Mouse (Mus musculus) CH12.LX (cell line): ENCODE measurements around the gene Cdk14. TPM values are rescaled to one million over a fixed set of nuclear protein-coding genes. Genes with fewer than 3 reads are reported as not detected.

ENCODE experiments used
- DNase-seq: peaks from one replicate; pipeline ENCODE4 v3.0.0-alpha.2; 2013; ENCODE audit errors: extremely low read depth
- H3K27ac ChIP-seq: 2 replicates; pipeline ENCODE4 v1.5.1; 2012; ENCODE audit warnings: low read depth, mild to moderate bottlenecking, control low read depth, moderate library complexity; ENCODE audit not compliant: insufficient read depth
- H3K27me3 ChIP-seq: replicated peaks from 2 replicates; pipeline ENCODE3; 2012; ENCODE audit warnings: inconsistent platforms
- H3K36me3 ChIP-seq, 2 experiments: replicated peaks in 1 of 2; 2 replicates each; pipeline versions ENCODE3 to v1.6.1; 2012; ENCODE audit warnings: inconsistent platforms in 1 of 2, low read length in 1 of 2, mild to moderate bottlenecking in 1 of 2, mixed read lengths in 1 of 2, moderate library complexity in 1 of 2; ENCODE audit not compliant: control insufficient read depth in 1 of 2, insufficient read depth in 1 of 2
- H3K4me1 ChIP-seq, 2 experiments: 2 replicates each; pipeline ENCODE4 v1.6.1; 2012; ENCODE audit warnings: inconsistent platforms in 1 of 2, moderate library complexity in 1 of 2; ENCODE audit not compliant: insufficient read depth in 2 of 2, control insufficient read depth in 1 of 2
- H3K4me2 ChIP-seq: 2 replicates; pipeline ENCODE4 v1.6.1; 2012; ENCODE audit warnings: low read depth, mild to moderate bottlenecking, control low read depth; ENCODE audit not compliant: poor library complexity, insufficient read depth, severe bottlenecking
- H3K4me3 ChIP-seq, 3 experiments: fragments of 150-350 bp in 1 of 3; sonication (generic) in 1 of 3; replicated peaks in 1 of 3; 2 replicates each; pipeline versions ENCODE3 to v1.5.1; 2011 to 2012; ENCODE audit warnings: low read depth in 2 of 3, low read length in 2 of 3, mild to moderate bottlenecking in 2 of 3, moderate library complexity in 2 of 3, control low read depth in 1 of 3, improper control_type of control experiment in 1 of 3, inconsistent platforms in 1 of 3, mixed read lengths in 1 of 3; ENCODE audit not compliant: poor library complexity in 1 of 3
- H3K79me2 ChIP-seq: replicated peaks from 2 replicates; pipeline ENCODE4 v1.6.1; 2012; ENCODE audit warnings: mild to moderate bottlenecking, moderate library complexity; ENCODE audit not compliant: control insufficient read depth, poor library complexity, insufficient read depth, severe bottlenecking; ENCODE audit errors: extremely low read depth
- H3K9ac ChIP-seq: 2 replicates; pipeline ENCODE4 v1.6.1; 2012; ENCODE audit warnings: low read depth, mild to moderate bottlenecking, control low read depth, moderate library complexity; ENCODE audit not compliant: insufficient read depth
- H3K9me3 ChIP-seq: replicated peaks from 2 replicates; pipeline ENCODE3; 2012; ENCODE audit warnings: low read length, inconsistent platforms, mixed read lengths
- BHLHE40 ChIP-seq: IDR thresholded peaks from 2 replicates; pipeline ENCODE4 v1.6.1; 2011; ENCODE audit warnings: mild to moderate bottlenecking, low read depth, low read length, improper control_type of control experiment
- CHD1 ChIP-seq: IDR thresholded peaks from 2 replicates; pipeline ENCODE4 v1.6.1; 2012; ENCODE audit warnings: low read depth, low read length, improper control_type of control experiment, inconsistent platforms
- CHD2 ChIP-seq: IDR thresholded peaks from 2 replicates; pipeline ENCODE4 v1.6.1; 2011; ENCODE audit warnings: low read length, improper control_type of control experiment
- CTCF ChIP-seq, 2 experiments: IDR thresholded peaks in 1 of 2; conservative IDR thresholded peaks in 1 of 2; 2 replicates each; pipeline ENCODE4 v1.5.1; 2011 to 2012; ENCODE audit warnings: low read depth in 2 of 2, low read length in 2 of 2, improper control_type of control experiment in 1 of 2, inconsistent platforms in 1 of 2, mild to moderate bottlenecking in 1 of 2, moderate library complexity in 1 of 2
- E2F4 ChIP-seq: IDR thresholded peaks from 2 replicates; pipeline ENCODE4 v1.6.1; 2011; ENCODE audit warnings: low read depth, low read length, improper control_type of control experiment; ENCODE audit not compliant: insufficient replicate concordance
- ELF1 ChIP-seq: IDR thresholded peaks from 2 replicates; pipeline ENCODE4 v1.6.1; 2014; ENCODE audit warnings: low read depth, mild to moderate bottlenecking, inconsistent platforms, low read length, improper control_type of control experiment
- EP300 ChIP-seq: IDR thresholded peaks from 2 replicates; pipeline ENCODE4 v1.6.1; 2011; ENCODE audit warnings: low read length, improper control_type of control experiment
- ETS1 ChIP-seq: conservative IDR thresholded peaks from 2 replicates; pipeline ENCODE4 v1.6.1; 2012; ENCODE audit warnings: low read depth, mild to moderate bottlenecking, inconsistent platforms, low read length, improper control_type of control experiment, moderate library complexity
- GABPA ChIP-seq: IDR thresholded peaks from 2 replicates; pipeline ENCODE4 v1.6.1; 2012; ENCODE audit warnings: low read depth, low read length, improper control_type of control experiment, inconsistent platforms; ENCODE audit not compliant: insufficient replicate concordance
- HCFC1 ChIP-seq: IDR thresholded peaks from 2 replicates; pipeline ENCODE4 v1.6.1; 2012; ENCODE audit warnings: low read depth, mild to moderate bottlenecking, inconsistent platforms, low read length, improper control_type of control experiment
- IRF4 ChIP-seq: IDR thresholded peaks from 2 replicates; pipeline ENCODE4 v1.6.1; 2014; ENCODE audit warnings: low read depth, mild to moderate bottlenecking, inconsistent platforms, low read length, improper control_type of control experiment
- JUN ChIP-seq: IDR thresholded peaks from 2 replicates; pipeline ENCODE4 v1.6.1; 2011; ENCODE audit warnings: low read depth, mild to moderate bottlenecking, low read length, improper control_type of control experiment, moderate library complexity; ENCODE audit not compliant: insufficient read depth
- JUND ChIP-seq: conservative IDR thresholded peaks from 2 replicates; pipeline ENCODE4 v1.6.1; 2011; ENCODE audit warnings: low read depth, low read length, improper control_type of control experiment
- KAT2A ChIP-seq: IDR thresholded peaks from 2 replicates; pipeline ENCODE4 v1.6.1; 2012; ENCODE audit warnings: low read length, improper control_type of control experiment, inconsistent platforms; ENCODE audit not compliant: insufficient replicate concordance
- MAFK ChIP-seq: IDR thresholded peaks from 2 replicates; pipeline ENCODE4 v1.6.1; 2011; ENCODE audit warnings: low read length, improper control_type of control experiment; ENCODE audit not compliant: insufficient replicate concordance
- MAX ChIP-seq: IDR thresholded peaks from 2 replicates; pipeline ENCODE4 v1.6.1; 2011; ENCODE audit warnings: low read length, improper control_type of control experiment
- MAZ ChIP-seq: IDR thresholded peaks from 2 replicates; pipeline ENCODE4 v1.6.1; 2012; ENCODE audit warnings: low read depth, mild to moderate bottlenecking, inconsistent platforms, low read length, improper control_type of control experiment, moderate library complexity
- MEF2A ChIP-seq: IDR thresholded peaks from 2 replicates; pipeline ENCODE4 v1.6.1; 2014; ENCODE audit warnings: low read depth, mild to moderate bottlenecking, inconsistent platforms, low read length, improper control_type of control experiment, borderline replicate concordance
- MXI1 ChIP-seq: IDR thresholded peaks from 2 replicates; pipeline ENCODE4 v1.6.1; 2011; ENCODE audit warnings: mild to moderate bottlenecking, low read depth, low read length, improper control_type of control experiment
- MYC ChIP-seq: IDR thresholded peaks from 2 replicates; pipeline ENCODE4 v1.6.1; 2011; ENCODE audit warnings: low read depth, mild to moderate bottlenecking, improper control_type of control experiment, low read length
- NELFE ChIP-seq: IDR thresholded peaks from 2 replicates; pipeline ENCODE4 v1.6.1; 2011; ENCODE audit warnings: low read depth, low read length, improper control_type of control experiment
- NRF1 ChIP-seq: IDR thresholded peaks from 2 replicates; pipeline ENCODE4 v1.6.1; 2014; ENCODE audit warnings: low read depth, mild to moderate bottlenecking, inconsistent platforms, low read length, improper control_type of control experiment, moderate library complexity
- PAX5 ChIP-seq: IDR thresholded peaks from 2 replicates; pipeline ENCODE4 v1.6.1; 2012; ENCODE audit warnings: low read length, inconsistent platforms, mixed read lengths
- POLR2A ChIP-seq: IDR thresholded peaks from 2 replicates; pipeline ENCODE4 v1.6.1; 2011; ENCODE audit warnings: low read depth, mild to moderate bottlenecking, improper control_type of control experiment, low read length
- POLR2AphosphoS2 ChIP-seq: IDR thresholded peaks from 2 replicates; pipeline ENCODE4 v1.6.1; 2011; ENCODE audit warnings: low read depth, low read length, improper control_type of control experiment
- RAD21 ChIP-seq: IDR thresholded peaks from 2 replicates; pipeline ENCODE4 v1.6.1; 2011; ENCODE audit warnings: low read depth, mild to moderate bottlenecking, low read length, improper control_type of control experiment, moderate library complexity
- RCOR1 ChIP-seq: conservative IDR thresholded peaks from 2 replicates; pipeline ENCODE4 v1.6.1; 2012; ENCODE audit warnings: low read depth, mild to moderate bottlenecking, inconsistent platforms, low read length, improper control_type of control experiment
- SIN3A ChIP-seq: IDR thresholded peaks from 2 replicates; pipeline ENCODE4 v1.6.1; 2012; ENCODE audit warnings: low read length, improper control_type of control experiment, inconsistent platforms
- SMC3 ChIP-seq: IDR thresholded peaks from 2 replicates; pipeline ENCODE4 v1.6.1; 2011; ENCODE audit warnings: low read depth, low read length, improper control_type of control experiment
- TBP ChIP-seq: conservative IDR thresholded peaks from 2 replicates; pipeline ENCODE4 v1.6.1; 2011; ENCODE audit warnings: low read depth, low read length, improper control_type of control experiment
- TCF12 ChIP-seq: IDR thresholded peaks from 2 replicates; pipeline ENCODE4 v1.6.1; 2014; ENCODE audit warnings: low read depth, mild to moderate bottlenecking, inconsistent platforms, low read length, improper control_type of control experiment
- UBTF ChIP-seq: IDR thresholded peaks from 2 replicates; pipeline ENCODE4 v1.6.1; 2012; ENCODE audit warnings: low read depth, mild to moderate bottlenecking, inconsistent platforms, low read length, improper control_type of control experiment, moderate library complexity
- USF1 ChIP-seq: IDR thresholded peaks from 2 replicates; pipeline ENCODE4 v1.6.1; 2014; ENCODE audit warnings: low read depth, mild to moderate bottlenecking, inconsistent platforms, low read length, improper control_type of control experiment
- USF2 ChIP-seq: conservative IDR thresholded peaks from 2 replicates; pipeline ENCODE4 v1.6.1; 2011; ENCODE audit warnings: low read depth, low read length, improper control_type of control experiment
- ZC3H11A ChIP-seq: IDR thresholded peaks from 2 replicates; pipeline ENCODE4 v1.6.1; 2012; ENCODE audit warnings: low read depth, mild to moderate bottlenecking, inconsistent platforms, low read length, improper control_type of control experiment
- ZKSCAN1 ChIP-seq: IDR thresholded peaks from 2 replicates; pipeline ENCODE4 v1.6.1; 2012; ENCODE audit warnings: low read depth, inconsistent platforms, low read length, improper control_type of control experiment, borderline replicate concordance
- ZMIZ1 ChIP-seq: IDR thresholded peaks from 2 replicates; pipeline ENCODE4 v1.6.1; 2012; ENCODE audit warnings: low read depth, mild to moderate bottlenecking, inconsistent platforms, low read length, improper control_type of control experiment
- ZNF384 ChIP-seq: IDR thresholded peaks from 2 replicates; pipeline ENCODE4 v1.6.1; 2012; ENCODE audit warnings: low read depth, low read length, improper control_type of control experiment, inconsistent platforms
- dilution Hi-C: fragments of 300-500 bp; cut with MboI; formaldehyde crosslinking; loops from 2 replicates; pipeline ENCODE4 v1.14.3; 2020; ENCODE audit warnings: low sequenced_read_pairs; ENCODE audit not compliant: extremely low pct_unique_long_range_greater_than_20kb, extremely low pct_ligation_motif_present
- in situ Hi-C: fragments of 300-500 bp; cut with MboI; formaldehyde crosslinking; loops from 3 replicates; pipeline ENCODE4 v1.14.3; 2019; ENCODE audit warnings: low sequenced_read_pairs, low pct_ligation_motif_present, low pct_unique_long_range_greater_than_20kb, mixed read lengths
- polyA plus RNA-seq: library from polyadenylated mRNA; unstranded; fragments of >175 nt; gene quantifications from 2 replicates; pipeline ENCODE4 v1.2.1, GENCODE M21; 2012; ENCODE audit warnings: low read depth; ENCODE audit not compliant: insufficient read length
- total RNA-seq, 2 experiments: library from RNA; depleted of rRNA; stranded (reverse); fragments of 300-350 nt in 1 of 2; fragments of >200 nt in 1 of 2; gene quantifications; 2 replicates each; pipeline ENCODE4 v1.2.3; 2012 to 2014

Gene Cdk14
- total RNA-seq (2012; rRNA removed) (9.3 and 12.0 TPM in 2 replicates), total RNA-seq (2014; rRNA removed) (3.5 and 3.7 TPM in 2 replicates), polyA plus RNA-seq (8.9 TPM in 2 replicates)

DNA sequence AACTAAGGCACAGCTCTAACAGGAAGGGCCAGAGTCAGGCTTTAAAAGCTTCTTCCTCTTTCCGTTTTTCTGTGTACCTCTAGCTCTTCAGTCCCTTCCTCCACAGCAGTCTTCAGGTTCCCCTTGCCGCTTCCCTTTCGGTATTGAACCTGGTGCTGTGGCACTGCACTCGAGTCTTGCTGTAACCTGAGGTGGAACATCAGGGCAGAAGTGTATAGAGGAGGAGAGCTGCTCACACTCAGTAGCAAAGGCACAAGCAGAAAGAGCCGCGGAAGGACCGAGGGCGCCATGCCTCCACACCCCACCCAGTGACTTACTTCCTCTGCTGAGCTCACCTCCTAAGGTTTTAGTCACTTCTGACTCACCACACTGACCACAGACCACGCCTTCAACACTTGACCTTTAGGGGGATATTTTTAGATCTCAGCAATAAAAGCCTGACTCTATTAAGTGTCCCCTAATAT is at the start of gene Cdk14:
Gene Cdk14 (minus strand): TSS at position 321 of the 464 bp plus-strand sequence.
- Histone ChIP-seq H3K27ac (peak within 1 kb of the TSS; percentile 100), H3K9me3 (peaks cover 7% of the 10 kb centered on the region), H3K79me2 (peaks cover 2% of the 10 kb centered on the region; the same call in 1 of the 2 replicates), H3K4me1 (peaks cover 13 to 46% of the 10 kb centered on the region in 2 experiments), H3K9ac (peak within 1 kb of the TSS; percentile 98), H3K4me2 (peak within 1 kb of the TSS; percentile 98), H3K27me3 (no peaks in the 10 kb centered on the region), H3K36me3 (no peaks in the 10 kb centered on the region), H3K4me3 (peak within 1 kb of the TSS; percentile 61 to 90 (median 67))
- in situ Hi-C loops = loop anchor here (5.0 kb wide), 1 partner anchor 57 kb away; the partner anchor contains the start of gene 1700015F17Rik
- dilution Hi-C loops = no loop called here
- peak; percentile 91 for DNase-seq
- TF ChIP-seq POLR2AphosphoS2 = peak; percentile 78; the same call in 1 of the 2 replicates
- no peak for TF ChIP-seq PAX5
- peak; percentile 81 for TF ChIP-seq MXI1
- peak; percentile 91 for TF ChIP-seq ETS1
- TF ChIP-seq ZNF384 = no peak
- TF ChIP-seq RCOR1 = no peak; the same call in 1 of the 2 replicates
- peak; percentile 93 for TF ChIP-seq TBP
- peak; percentile 83 for TF ChIP-seq ZMIZ1
- peak; percentile 42; the same call in 1 of the 2 replicates for TF ChIP-seq NRF1
- TF ChIP-seq MYC = peak; percentile 86
- peak; percentile 91 for TF ChIP-seq ELF1
- TF ChIP-seq MAFK = peak; percentile 81
- TF ChIP-seq CHD1 = no peak
- TF ChIP-seq MAX = peak; percentile 62
- no peak for TF ChIP-seq USF1
- peak; percentile 95 for TF ChIP-seq POLR2A
- TF ChIP-seq UBTF = no peak
- peak; percentile 68 for TF ChIP-seq CHD2
- TF ChIP-seq NELFE = peak; percentile 88
- no peak for TF ChIP-seq ZC3H11A
- no peak for TF ChIP-seq GABPA
- TF ChIP-seq TCF12 = 0 out of 2 replicates have a peak, but pooled peaks have one; percentile 81
- TF ChIP-seq MEF2A = peak; percentile 94
- peak; percentile 74; the same call in 1 of the 2 replicates for TF ChIP-seq MAZ
- TF ChIP-seq ZKSCAN1 = no peak
- TF ChIP-seq RAD21 = no peak
- no peak for TF ChIP-seq CTCF (conservative IDR thresholded peaks at IDR 0.05 in 1 of 2, IDR thresholded peaks at IDR 0.05 in 1 of 2; ENCODE audit: low read depth in 2 of 2, low read length in 2 of 2)
- peak; percentile 48; the same call in 1 of the 2 replicates for TF ChIP-seq KAT2A
- TF ChIP-seq HCFC1 = peak; percentile 85
- peak; percentile 76 for TF ChIP-seq BHLHE40
- TF ChIP-seq E2F4 = 0 out of 2 replicates have a peak, but pooled peaks have one; percentile 66
- peak; percentile 94 for TF ChIP-seq SIN3A
- no peak; the same call in 1 of the 2 replicates for TF ChIP-seq SMC3
- TF ChIP-seq IRF4 = peak; percentile 81
- TF ChIP-seq USF2 = no peak
- peak; percentile 74 for TF ChIP-seq JUND
- TF ChIP-seq EP300 = peak; percentile 73
- peak; percentile 84 for TF ChIP-seq JUN
